Mouse (Mus musculus): ENCODE results near the gene Arel1.

GRCm38 (mm10) chr12:84947894-84948583 lies 22.7 kb downstream of the Arel1 start:
- TF ChIP-seq CTCF (IDR thresholded peaks at IDR 0.05; ENCODE audit: insufficient read depth, low read length) (no peak), POLR2A (IDR thresholded peaks at IDR 0.05; ENCODE audit: borderline replicate concordance, extremely low read depth, low read depth, low read length) (no peak)
